Mouse (Mus musculus) hindbrain, postnatal 0 days (tissue): Measurements from ENCODE around the gene Mtmr4. TPM values are rescaled to one million over a fixed set of nuclear protein-coding genes. Genes with fewer than 3 reads are reported as not detected.

Experiments used
- ATAC-seq: fragments of 200-750 bp; cut with Nextera tagmentation; 2 replicates; pipeline ENCODE4 v1.8.0; 2017; ENCODE audit warnings: mild to moderate bottlenecking, moderate TSS enrichment, moderate library complexity
- DNase-seq: peaks from one replicate; pipeline ENCODE4 v3.0.0-alpha.2; 2015; ENCODE audit warnings: low spot score
- H3K27ac ChIP-seq: fragments of 300-500 bp; sonication (generic); 2 replicates; pipeline ENCODE4 v1.5.1; 2014; ENCODE audit warnings: mild to moderate bottlenecking
- H3K27me3 ChIP-seq: fragments of 300-500 bp; sonication (generic); 2 replicates; pipeline ENCODE4 v1.6.1; 2014; ENCODE audit warnings: low read length, mixed read lengths; ENCODE audit not compliant: insufficient read depth
- H3K36me3 ChIP-seq: fragments of 300-500 bp; sonication (generic); 2 replicates; pipeline ENCODE4 v1.6.1; 2014; ENCODE audit warnings: low read length, mixed read lengths; ENCODE audit not compliant: insufficient read depth
- H3K4me1 ChIP-seq: fragments of 300-500 bp; sonication (generic); 2 replicates; pipeline ENCODE4 v1.6.1; 2014; ENCODE audit warnings: antibody characterized with exemption, low read length, mixed read lengths; ENCODE audit not compliant: insufficient read depth
- H3K4me2 ChIP-seq: fragments of 300-500 bp; sonication (generic); 2 replicates; pipeline ENCODE4 v1.6.1; 2014; ENCODE audit warnings: low read depth, mild to moderate bottlenecking, low read length, moderate library complexity, mixed read lengths
- H3K4me3 ChIP-seq: fragments of 300-500 bp; sonication (generic); 2 replicates; pipeline ENCODE4 v1.5.1; 2014; ENCODE audit warnings: low read length
- H3K9ac ChIP-seq: fragments of 300-500 bp; sonication (generic); replicated peaks from 2 replicates; pipeline ENCODE4 v1.6.1; 2014; ENCODE audit warnings: mild to moderate bottlenecking, low read length, moderate library complexity, mixed read lengths
- H3K9me3 ChIP-seq: fragments of 300-500 bp; sonication (generic); 2 replicates; pipeline ENCODE4 v1.6.1; 2016; ENCODE audit warnings: low read length, mixed read lengths
- CTCF ChIP-seq: IDR thresholded peaks from 2 replicates; pipeline ENCODE4 v1.5.1; 2016; ENCODE audit warnings: antibody characterized with exemption, control low read depth, low read depth
- WGBS: fragments of 180-500 bp; shearing (Covaris S2); extraction: QIAGEN DNeasy Blood & Tissue Kit; methylation state at CpG from one replicate; pipeline ENCODE4 v1.1.7; 2014; 5-methylcytosine and 5-hydroxymethylcytosine counted together
- polyA plus RNA-seq: library from polyadenylated mRNA; unstranded; fragments of >200 nt; fragmentation: Nextera tagmentation; extraction: Ambion mirVana; gene quantifications from 2 replicates; pipeline ENCODE4 v1.2.1, GENCODE M21; 2015
- total RNA-seq: library from RNA; depleted of rRNA; stranded (reverse); fragments of >200 nt; gene quantifications from 2 replicates; pipeline ENCODE4 v1.2.3, GENCODE M21; 2014

Mtmr4 gene
- total and polyA plus RNA-seq, 2 experiments from 2014 or later = 34.8 to 110 TPM

GRCm38 (mm10) chr11:87639206-87639605 is 47.2 kb downstream of the Mtmr4 start:
- peak overlapping the region; percentile 55 for H3K4me2 ChIP-seq
- peak overlapping the region; percentile 32 for H3K4me3 ChIP-seq
- H3K9ac ChIP-seq = peak overlapping the region; percentile 28
- H3K27ac ChIP-seq = peak overlapping the region; percentile 12; the same call in 1 of the 2 replicates
- H3K9me3 ChIP-seq = no peaks in the 10 kb centered on the region
- peak; percentile 53; the same call in 1 of the 2 replicates for ATAC-seq
- peak; percentile 47 for DNase-seq
- H3K27me3 ChIP-seq = no peaks in the 10 kb centered on the region
- WGBS = 5% methylated on average over 29 of the region's 29 CpGs
- no peaks in the 10 kb centered on the region for H3K36me3 ChIP-seq
- TF ChIP-seq CTCF = no peak
- no peaks in the 10 kb centered on the region for H3K4me1 ChIP-seq

- TF ChIP-seq CTCF = no peak
- Histone ChIP-seq H3K27ac (no peak overlapping the region), H3K9ac (no peak overlapping the region), H3K9me3 (no peaks in the 10 kb centered on the region), H3K4me1 (no peaks in the 10 kb centered on the region), H3K36me3 (no peaks in the 10 kb centered on the region), H3K4me2 (no peak overlapping the region), H3K4me3 (no peak overlapping the region), H3K27me3 (no peaks in the 10 kb centered on the region)
- DNase-seq = no peak
- no peak for ATAC-seq
Measured at GRCm38 (mm10) chr11:87642865-87643264, 50.9 kb downstream of the Mtmr4 start.

- no peak for TF ChIP-seq CTCF
- Histone ChIP-seq H3K9ac (no peak overlapping the region), H3K36me3 (no peaks in the 10 kb centered on the region), H3K9me3 (no peaks in the 10 kb centered on the region), H3K27me3 (no peaks in the 10 kb centered on the region), H3K27ac (no peak overlapping the region), H3K4me3 (no peak overlapping the region), H3K4me1 (no peaks in the 10 kb centered on the region), H3K4me2 (no peak overlapping the region)
- no peak for ATAC-seq
- 80% methylated on average over 5 of the region's 5 CpGs for WGBS
- no peak for DNase-seq
Measured at GRCm38 (mm10) chr11:87654693-87655092, 62.7 kb downstream of the Mtmr4 start.

- ATAC-seq = no peak
- Histone ChIP-seq H3K36me3 (no peaks in the 10 kb centered on the region), H3K4me1 (no peaks in the 10 kb centered on the region), H3K9ac (no peak overlapping the region), H3K27ac (no peak overlapping the region), H3K4me2 (no peak overlapping the region), H3K9me3 (no peaks in the 10 kb centered on the region), H3K27me3 (no peaks in the 10 kb centered on the region), H3K4me3 (no peak overlapping the region)
- whole genome bisulfite sequencing = 79% methylated on average over 7 of the region's 7 CpGs
- no peak for TF ChIP-seq CTCF
- DNase-seq = no peak
Measured at GRCm38 (mm10) chr11:87659216-87659615, 67.3 kb downstream of the Mtmr4 start.

GRCm38 (mm10) chr11:87662407-87662806 is 70.4 kb downstream of the Mtmr4 start, which contains the start of gene Rnf43:
Rnf43 (plus strand) TSS chr11:87662722.
- ATAC-seq (peak; percentile 78), DNase-seq (peak; percentile 86)
- Histone ChIP-seq H3K27me3 (no peaks in the 10 kb centered on the region), H3K9me3 (no peaks in the 10 kb centered on the region), H3K9ac (0 out of 2 replicates have a peak within 1 kb of the TSS, but pooled peaks have one; percentile 9), H3K4me3 (peak within 1 kb of the TSS; percentile 30), H3K4me2 (peak within 1 kb of the TSS; percentile 56), H3K4me1 (no peaks in the 10 kb centered on the region), H3K27ac (no peak within 1 kb of the TSS), H3K36me3 (no peaks in the 10 kb centered on the region)
- WGBS = under 1% methylated on average over 8 of the region's 8 CpGs
- TF ChIP-seq CTCF = peak; percentile 92

GRCm38 (mm10) chr11:87662822-87663221 is 70.9 kb downstream of the Mtmr4 start:
- DNase-seq (no peak), ATAC-seq (no peak)
- no peak for TF ChIP-seq CTCF
- Histone ChIP-seq H3K36me3 (no peaks in the 10 kb centered on the region), H3K4me1 (no peaks in the 10 kb centered on the region), H3K27me3 (no peaks in the 10 kb centered on the region), H3K4me2 (peak overlapping the region; percentile 56), H3K9me3 (no peaks in the 10 kb centered on the region), H3K9ac (0 out of 2 replicates have a peak overlapping the region, but pooled peaks have one; percentile 9), H3K27ac (no peak overlapping the region), H3K4me3 (peak overlapping the region; percentile 30)
- WGBS = 10% methylated on average over 14 of the region's 14 CpGs

- H3K27me3 ChIP-seq = no peaks in the 10 kb centered on the region
- no peak overlapping the region for H3K27ac ChIP-seq
- ATAC-seq = no peak
- no peak overlapping the region for H3K4me2 ChIP-seq
- no peaks in the 10 kb centered on the region for H3K4me1 ChIP-seq
- WGBS = 81% methylated on average over 6 of the region's 6 CpGs
- DNase-seq = no peak
- no peaks in the 10 kb centered on the region for H3K36me3 ChIP-seq
- H3K9me3 ChIP-seq = no peaks in the 10 kb centered on the region
- no peak for TF ChIP-seq CTCF
- no peak overlapping the region for H3K9ac ChIP-seq
- H3K4me3 ChIP-seq = no peak overlapping the region
Measured at GRCm38 (mm10) chr11:87663948-87664347, 72.0 kb downstream of the Mtmr4 start.
